Mouse (Mus musculus) heart, embryonic 15.5 days (tissue): Measurements from ENCODE around the gene Robo2. TPM values are rescaled to one million over a fixed set of nuclear protein-coding genes. Genes with fewer than 3 reads are reported as not detected.
A peak's percentile ranks its signal among the peaks of the same experiment; 100 is the strongest.
"Not testable (repeated sequence)": the region's sequence is repeated elsewhere in the genome, so short reads cannot be mapped to it uniquely, and the experiment has no call there.

Experiments
- ATAC-seq: fragments of 200-750 bp; cut with Nextera tagmentation; replicated peaks from 2 replicates; pipeline ENCODE4 v1.8.0; 2017; ENCODE audit warnings: low read depth, moderate TSS enrichment; ENCODE audit not compliant: insufficient number of reproducible peaks, insufficient read depth, low FRiP score
- H3K27ac ChIP-seq: fragments of 300-500 bp; sonication (generic); 2 replicates; pipeline ENCODE4 v1.5.1; 2015; ENCODE audit warnings: mild to moderate bottlenecking, inconsistent platforms
- H3K27me3 ChIP-seq: fragments of 300-500 bp; sonication (generic); 2 replicates; pipeline ENCODE4 v1.6.1; 2015; ENCODE audit warnings: inconsistent platforms
- H3K36me3 ChIP-seq: fragments of 300-500 bp; sonication (generic); 2 replicates; pipeline ENCODE4 v1.6.1; 2015; ENCODE audit warnings: mild to moderate bottlenecking, inconsistent platforms
- H3K4me1 ChIP-seq: fragments of 300-500 bp; sonication (generic); replicated peaks from 2 replicates; pipeline ENCODE4 v1.6.1; 2015; ENCODE audit warnings: inconsistent platforms
- H3K4me2 ChIP-seq: fragments of 300-500 bp; sonication (generic); 2 replicates; pipeline ENCODE4 v1.6.1; 2015; ENCODE audit warnings: inconsistent platforms, mild to moderate bottlenecking, moderate library complexity
- H3K4me3 ChIP-seq: fragments of 300-500 bp; sonication (generic); 2 replicates; pipeline ENCODE4 v1.5.1; 2015; ENCODE audit warnings: mild to moderate bottlenecking, inconsistent platforms
- H3K9ac ChIP-seq: fragments of 300-500 bp; sonication (generic); 2 replicates; pipeline ENCODE4 v1.6.1; 2015; ENCODE audit warnings: mild to moderate bottlenecking, inconsistent platforms
- H3K9me3 ChIP-seq: fragments of 300-500 bp; sonication (generic); replicated peaks from 2 replicates; pipeline ENCODE4 v1.6.1; 2016; ENCODE audit warnings: inconsistent platforms
- WGBS: fragments of 180-500 bp; shearing (Covaris S2); methylation state at CpG from one replicate; pipeline ENCODE4 v1.1.7; 2015; ENCODE audit warnings: mixed read lengths; 5-methylcytosine and 5-hydroxymethylcytosine counted together
- polyA plus RNA-seq: library from polyadenylated mRNA; unstranded; fragments of >200 nt; fragmentation: Nextera tagmentation; extraction: Ambion mirVana; gene quantifications from 2 replicates; pipeline ENCODE4 v1.2.1, GENCODE M21; 2015

The Robo2 gene
- polyA plus RNA-seq, 1 experiment from 2014 or later: 7.1 TPM

DNA sequence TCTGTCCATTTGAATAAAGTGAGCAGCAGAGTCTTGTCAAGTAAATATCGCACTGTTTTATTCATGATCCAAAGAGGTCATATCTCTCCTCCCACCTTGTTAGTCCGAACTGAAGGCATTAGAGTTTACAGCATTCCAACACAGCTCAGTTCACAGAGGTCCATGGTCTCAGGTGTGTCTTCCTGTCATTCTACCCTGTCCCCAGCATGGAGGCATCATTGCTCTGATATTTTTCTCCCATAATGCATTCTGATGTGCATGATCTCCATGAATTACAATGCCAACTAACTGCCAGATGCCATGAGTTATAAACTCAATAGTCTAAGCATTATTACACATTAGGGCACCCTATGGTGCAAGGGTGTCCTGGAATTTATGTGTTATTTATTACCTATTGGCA, 354.7 kb downstream of the Robo2 start:
- Histone ChIP-seq H3K27me3 (no peaks in the 10 kb centered on the region), H3K4me3 (no peak overlapping the region), H3K4me1 (0 out of 2 replicates have a peak, but pooled peaks cover 2% of the 10 kb centered on the region), H3K9me3 (no peaks in the 10 kb centered on the region), H3K36me3 (no peaks in the 10 kb centered on the region), H3K27ac (no peak overlapping the region), H3K9ac (no peak overlapping the region), H3K4me2 (no peak overlapping the region)
- WGBS: 80% methylated on average over 2 of the region's 2 CpGs
- no peak for ATAC-seq

- no peak for ATAC-seq
- H3K36me3 ChIP-seq: no peaks in the 10 kb centered on the region
- H3K9me3 ChIP-seq: no peaks in the 10 kb centered on the region
- H3K4me1 ChIP-seq: 0 out of 2 replicates have a peak, but pooled peaks cover 2% of the 10 kb centered on the region
- H3K9ac ChIP-seq: no peak overlapping the region
- 69% methylated on average over 1 of the region's 1 CpGs for WGBS
- H3K4me3 ChIP-seq: no peak overlapping the region
- H3K4me2 ChIP-seq: no peak overlapping the region
- no peaks in the 10 kb centered on the region for H3K27me3 ChIP-seq
- H3K27ac ChIP-seq: no peak overlapping the region
Measured at GRCm38 (mm10) chr16:74056210-74056609, 355.4 kb downstream of the Robo2 start.

DNA sequence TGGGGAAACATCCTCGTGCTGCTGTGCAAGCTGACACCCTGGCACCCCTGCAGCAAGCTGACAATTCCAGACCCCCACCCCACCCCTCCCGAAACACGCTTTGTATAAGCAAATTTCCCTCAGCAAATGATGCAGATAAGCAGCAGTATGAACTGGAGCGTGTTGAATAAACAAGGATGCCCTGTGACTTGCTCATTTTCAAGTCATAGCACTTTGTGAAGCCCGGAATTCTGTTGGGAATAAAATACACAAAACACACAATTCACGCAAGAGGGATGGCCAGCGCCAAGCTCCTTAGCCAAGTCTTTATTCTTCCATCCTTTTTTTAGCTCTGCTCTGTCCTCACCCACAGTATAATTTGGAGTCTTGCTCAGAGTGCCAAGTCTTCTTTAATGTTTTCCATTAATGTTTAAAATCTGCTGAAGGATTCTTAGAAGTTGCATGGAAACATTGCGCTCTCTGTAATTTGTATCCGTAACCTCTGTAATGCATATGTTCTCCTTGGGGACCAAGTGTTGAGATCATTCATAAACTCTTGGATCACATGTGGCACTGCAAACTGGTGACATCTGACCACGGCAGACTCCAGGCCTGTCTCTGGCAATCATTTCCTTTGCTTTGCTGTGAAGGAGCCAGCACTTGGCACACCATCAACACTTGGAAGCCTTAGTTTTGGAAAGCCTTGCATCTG, 356.4 kb downstream of the Robo2 start:
- 0 out of 2 replicates have a peak, but pooled peaks cover 2% of the 10 kb centered on the region for H3K4me1 ChIP-seq
- peak; percentile 60 for ATAC-seq
- no peak overlapping the region for H3K27ac ChIP-seq
- no peak overlapping the region for H3K4me3 ChIP-seq
- no peak overlapping the region for H3K9ac ChIP-seq
- no peak overlapping the region for H3K4me2 ChIP-seq
- no peaks in the 10 kb centered on the region for H3K36me3 ChIP-seq
- WGBS: 64% methylated on average over 10 of the region's 10 CpGs
- H3K9me3 ChIP-seq: no peaks in the 10 kb centered on the region
- H3K27me3 ChIP-seq: no peaks in the 10 kb centered on the region

- H3K27ac ChIP-seq: no peak overlapping the region
- 80% methylated on average over 5 of the region's 5 CpGs for WGBS
- H3K9me3 ChIP-seq: no peaks in the 10 kb centered on the region
- no peak overlapping the region for H3K4me2 ChIP-seq
- no peaks in the 10 kb centered on the region for H3K36me3 ChIP-seq
- H3K4me3 ChIP-seq: no peak overlapping the region
- no peak for ATAC-seq
- no peaks in the 10 kb centered on the region for H3K27me3 ChIP-seq
- H3K4me1 ChIP-seq: no peaks in the 10 kb centered on the region
- H3K9ac ChIP-seq: no peak overlapping the region
Measured at GRCm38 (mm10) chr16:74049467-74049866, 362.2 kb downstream of the Robo2 start.

- WGBS: 75% methylated on average over 6 of the region's 6 CpGs
- Histone ChIP-seq H3K27ac (no peak overlapping the region), H3K9ac (no peak overlapping the region), H3K36me3 (no peaks in the 10 kb centered on the region), H3K4me3 (no peak overlapping the region), H3K9me3 (no peaks in the 10 kb centered on the region), H3K4me2 (no peak overlapping the region), H3K27me3 (no peaks in the 10 kb centered on the region), H3K4me1 (no peaks in the 10 kb centered on the region)
- no peak for ATAC-seq
Measured at GRCm38 (mm10) chr16:74048980-74049379, 362.6 kb downstream of the Robo2 start.

DNA sequence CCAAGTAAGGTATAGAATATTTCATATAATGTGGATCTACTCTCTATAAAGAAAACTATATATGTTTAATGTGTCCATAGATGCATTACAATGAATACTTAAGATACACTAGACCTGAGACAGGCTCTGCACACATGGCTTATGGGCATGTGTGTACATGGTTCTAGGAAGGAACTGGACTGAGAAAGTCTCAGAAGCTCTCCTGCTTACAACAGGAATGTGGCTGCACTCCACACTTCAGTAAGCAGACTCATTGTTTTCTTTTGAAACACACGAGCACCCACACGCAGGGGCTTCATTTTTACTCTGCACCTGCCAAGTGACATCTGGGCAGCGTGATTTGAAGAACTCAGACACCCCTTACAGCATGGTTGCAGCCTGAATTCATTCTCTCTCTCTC, 364.4 kb downstream of the Robo2 start:
- Histone ChIP-seq H3K27ac (no peak overlapping the region), H3K4me2 (no peak overlapping the region), H3K4me3 (no peak overlapping the region), H3K36me3 (no peaks in the 10 kb centered on the region), H3K9me3 (no peaks in the 10 kb centered on the region), H3K27me3 (no peaks in the 10 kb centered on the region), H3K4me1 (no peaks in the 10 kb centered on the region), H3K9ac (no peak overlapping the region)
- no peak for ATAC-seq
- WGBS: 44% methylated on average over 3 of the region's 3 CpGs

DNA sequence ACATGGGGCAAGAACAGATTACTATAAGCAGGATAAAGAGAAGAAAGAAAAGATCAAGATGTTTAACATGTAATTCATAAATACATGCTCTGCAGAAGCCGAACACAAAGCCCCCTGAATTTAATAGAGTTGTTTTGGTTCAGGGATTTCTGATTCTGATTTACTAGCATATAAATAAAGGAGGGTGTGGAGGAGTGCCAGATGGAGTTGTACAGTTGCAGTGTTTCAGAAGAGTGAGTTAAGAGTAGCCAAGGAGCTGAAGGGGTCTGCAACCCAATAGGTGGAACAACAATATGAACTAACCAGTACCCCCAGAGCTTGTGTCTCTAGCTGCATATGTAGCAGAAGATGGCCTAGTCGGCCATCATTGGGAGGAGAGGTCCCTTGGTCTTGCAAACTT, 370.8 kb downstream of the Robo2 start:
- ATAC-seq, H3K4me1 ChIP-seq, H3K27me3 ChIP-seq, H3K9me3 ChIP-seq, H3K4me3 ChIP-seq, H3K4me2 ChIP-seq, H3K9ac ChIP-seq, H3K36me3 ChIP-seq, H3K27ac ChIP-seq: not testable (repeated sequence)
- WGBS: 64% methylated on average over 2 of the region's 2 CpGs

- Histone ChIP-seq H3K27ac (no peak overlapping the region), H3K27me3 (no peaks in the 10 kb centered on the region), H3K4me3 (no peak overlapping the region), H3K36me3 (no peaks in the 10 kb centered on the region), H3K4me2 (no peak overlapping the region), H3K9me3 (no peaks in the 10 kb centered on the region), H3K9ac (no peak overlapping the region), H3K4me1 (no peaks in the 10 kb centered on the region)
- ATAC-seq: no peak
- WGBS: 38% methylated on average over 4 of the region's 4 CpGs
Measured at GRCm38 (mm10) chr16:74027822-74028221, 383.8 kb downstream of the Robo2 start.

DNA sequence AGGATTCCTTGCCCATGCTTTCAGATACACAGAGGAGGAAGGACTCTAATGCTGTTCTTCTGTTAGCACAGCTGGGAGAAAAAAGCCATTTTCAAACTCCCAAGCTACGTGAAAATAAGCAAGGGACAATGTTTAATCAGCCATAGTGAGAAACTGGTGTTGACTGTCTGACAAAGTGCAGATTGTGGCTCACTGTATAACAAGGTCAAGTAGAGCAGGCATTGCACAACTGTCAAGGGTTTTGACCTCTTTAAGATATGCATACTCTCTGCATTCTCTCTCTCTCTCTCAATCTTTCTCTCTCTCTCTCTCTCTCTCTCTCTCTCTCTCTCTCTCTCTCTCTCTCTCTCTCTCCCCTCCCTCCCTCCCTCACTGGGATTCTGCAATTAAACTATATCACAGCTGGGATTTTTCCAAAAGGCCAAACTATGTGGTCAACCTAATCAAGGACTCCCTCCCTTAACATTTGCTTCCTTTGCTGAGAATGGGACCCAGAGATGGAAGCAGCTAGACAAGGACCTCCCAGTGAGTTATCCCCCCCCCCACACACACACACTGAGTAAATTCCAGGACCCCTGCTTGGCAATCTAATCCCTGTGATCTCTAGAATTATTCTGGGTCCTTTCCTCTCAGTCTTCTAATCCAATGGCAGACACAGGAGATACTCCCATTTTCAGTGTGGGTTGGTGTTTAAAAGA, 389.2 kb downstream of the Robo2 start:
- H3K9ac ChIP-seq: no peak overlapping the region
- ATAC-seq: peak; percentile 75; the same call in 1 of the 2 replicates
- H3K4me2 ChIP-seq: no peak overlapping the region
- no peaks in the 10 kb centered on the region for H3K36me3 ChIP-seq
- no peak overlapping the region for H3K4me3 ChIP-seq
- WGBS: 26% methylated on average over 1 of the region's 1 CpGs
- no peaks in the 10 kb centered on the region for H3K9me3 ChIP-seq
- no peak overlapping the region for H3K27ac ChIP-seq
- no peaks in the 10 kb centered on the region for H3K4me1 ChIP-seq
- no peaks in the 10 kb centered on the region for H3K27me3 ChIP-seq

DNA sequence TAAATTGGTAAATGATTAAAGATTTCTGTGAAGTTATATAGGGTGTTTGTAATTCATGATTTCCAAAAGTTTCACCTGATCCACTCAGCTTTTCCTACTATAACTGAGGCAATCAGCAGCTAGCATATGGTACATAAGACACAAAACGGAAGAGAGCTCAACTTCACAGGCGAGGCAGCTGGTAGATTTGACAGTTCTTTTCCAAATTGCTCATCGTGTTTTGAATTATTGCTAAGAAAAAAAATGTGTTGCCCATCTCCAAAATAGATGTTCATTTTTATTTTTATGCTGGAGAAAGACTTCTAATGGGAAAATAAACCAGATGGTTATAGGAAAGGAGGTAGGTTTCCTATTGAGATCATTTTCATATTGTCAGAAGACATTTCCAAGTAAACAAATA, 405.9 kb downstream of the Robo2 start:
- WGBS: 84% methylated on average over 3 of the region's 3 CpGs

DNA sequence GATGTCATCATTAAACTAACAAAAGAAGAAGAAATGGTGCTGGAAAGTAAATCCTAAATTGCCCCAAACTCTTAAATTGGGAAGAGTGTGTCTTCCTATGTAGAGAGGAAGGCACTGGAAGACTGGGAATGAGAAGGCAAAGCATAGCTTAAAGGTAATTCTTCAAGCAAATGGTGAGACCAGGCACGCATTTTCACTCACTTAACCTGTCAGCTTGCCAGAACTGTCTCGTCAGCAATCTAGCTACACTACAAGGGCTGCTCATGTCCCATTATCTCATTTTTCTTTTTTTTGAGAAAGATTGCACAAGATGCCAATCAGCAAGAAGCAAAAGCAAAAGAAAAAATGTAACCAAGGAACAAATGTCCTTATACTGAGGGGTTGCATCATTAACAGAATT, 410.3 kb downstream of the Robo2 start:
- Histone ChIP-seq H3K36me3 (no peaks in the 10 kb centered on the region), H3K27me3 (no peaks in the 10 kb centered on the region), H3K27ac (no peak overlapping the region), H3K4me2 (no peak overlapping the region), H3K4me3 (no peak overlapping the region), H3K9me3 (no peaks in the 10 kb centered on the region), H3K9ac (no peak overlapping the region), H3K4me1 (no peaks in the 10 kb centered on the region)
- no peak for ATAC-seq
- WGBS: 26% methylated on average over 2 of the region's 2 CpGs

More for the DNA sequence above, 405.9 kb downstream of the Robo2 start:
- Histone ChIP-seq H3K4me2 (no peak overlapping the region), H3K36me3 (no peaks in the 10 kb centered on the region), H3K4me1 (no peaks in the 10 kb centered on the region), H3K4me3 (no peak overlapping the region), H3K27me3 (no peaks in the 10 kb centered on the region), H3K9ac (no peak overlapping the region), H3K27ac (no peak overlapping the region), H3K9me3 (no peaks in the 10 kb centered on the region)
- no peak for ATAC-seq

DNA sequence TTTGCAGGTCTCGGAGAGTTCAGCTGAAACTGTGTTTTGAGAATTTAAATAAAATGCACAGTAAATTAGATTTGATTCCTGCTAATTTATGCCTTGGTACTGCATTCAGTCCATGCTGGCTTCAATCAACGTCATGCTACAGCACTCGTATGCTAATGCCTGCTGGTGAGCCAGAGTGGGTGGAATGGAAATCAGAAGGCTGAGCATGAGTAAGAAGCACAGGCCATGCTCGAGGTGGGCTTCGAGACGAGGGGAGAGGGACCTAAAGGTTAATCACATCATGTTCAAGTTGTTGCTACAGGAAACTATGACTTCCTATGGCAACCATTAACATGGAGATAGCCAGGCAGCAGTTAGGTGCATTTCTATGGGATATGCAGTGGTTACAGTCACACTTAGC, 420.4 kb downstream of the Robo2 start:
- no peak overlapping the region for H3K9ac ChIP-seq
- H3K27ac ChIP-seq: no peak overlapping the region
- no peak overlapping the region for H3K4me3 ChIP-seq
- no peak overlapping the region for H3K4me2 ChIP-seq
- no peaks in the 10 kb centered on the region for H3K4me1 ChIP-seq
- no peaks in the 10 kb centered on the region for H3K27me3 ChIP-seq
- no peaks in the 10 kb centered on the region for H3K9me3 ChIP-seq
- ATAC-seq: no peak
- no peaks in the 10 kb centered on the region for H3K36me3 ChIP-seq
- WGBS: 79% methylated on average over 6 of the region's 6 CpGs
